Mouse (Mus musculus) midbrain, embryonic 16.5 days (tissue): Measurements from ENCODE around the gene Uvrag. TPM values are rescaled to one million over a fixed set of nuclear protein-coding genes. Genes with fewer than 3 reads are reported as not detected.
A peak's percentile ranks its signal among the peaks of the same experiment; 100 is the strongest.

Experiments used
- ATAC-seq: fragments of 200-750 bp; cut with Nextera tagmentation; 2 replicates; pipeline ENCODE4 v1.8.0; 2017; ENCODE audit warnings: moderate TSS enrichment
- H3K27ac ChIP-seq: fragments of 300-500 bp; sonication (generic); 2 replicates; pipeline ENCODE4 v1.5.1; 2014; ENCODE audit warnings: mild to moderate bottlenecking, low read length, mixed read lengths
- H3K27me3 ChIP-seq: fragments of 300-500 bp; sonication (generic); 2 replicates; pipeline ENCODE4 v1.6.1; 2014; ENCODE audit warnings: low read depth, low read length, mixed read lengths; ENCODE audit not compliant: control insufficient read depth, insufficient read depth
- H3K36me3 ChIP-seq: fragments of 300-500 bp; sonication (generic); 2 replicates; pipeline ENCODE4 v1.6.1; 2014; ENCODE audit warnings: mild to moderate bottlenecking, low read length, moderate library complexity, mixed read lengths; ENCODE audit not compliant: control insufficient read depth, insufficient read depth
- H3K4me1 ChIP-seq: fragments of 300-500 bp; sonication (generic); 2 replicates; pipeline ENCODE4 v1.6.1; 2014; ENCODE audit warnings: mild to moderate bottlenecking, low read length, mixed read lengths; ENCODE audit not compliant: control insufficient read depth, insufficient read depth
- H3K4me2 ChIP-seq: fragments of 300-500 bp; sonication (generic); 2 replicates; pipeline ENCODE4 v1.6.1; 2014; ENCODE audit warnings: mild to moderate bottlenecking, low read length, mixed read lengths
- H3K4me3 ChIP-seq: fragments of 300-500 bp; sonication (generic); 2 replicates; pipeline ENCODE4 v1.5.1; 2014; ENCODE audit warnings: low read depth, mild to moderate bottlenecking, low read length, moderate library complexity, mixed read lengths
- H3K9ac ChIP-seq: fragments of 300-500 bp; sonication (generic); 2 replicates; pipeline ENCODE4 v1.6.1; 2014; ENCODE audit warnings: low read depth, low read length, mixed read lengths
- H3K9me3 ChIP-seq: fragments of 300-500 bp; sonication (generic); replicated peaks from 2 replicates; pipeline ENCODE4 v1.6.1; 2014; ENCODE audit warnings: mild to moderate bottlenecking, low read length, mixed read lengths; ENCODE audit not compliant: control insufficient read depth, poor library complexity, severe bottlenecking
- WGBS: fragments of 180-500 bp; shearing (Covaris S2); extraction: QIAGEN DNeasy Blood & Tissue Kit; methylation state at CpG from one replicate; pipeline ENCODE4 v1.1.7; 2014; 5-methylcytosine and 5-hydroxymethylcytosine counted together
- polyA plus RNA-seq: library from polyadenylated mRNA; unstranded; fragments of >200 nt; fragmentation: Nextera tagmentation; extraction: Ambion mirVana; gene quantifications from 2 replicates; pipeline ENCODE4 v1.2.1, GENCODE M21; 2015

Uvrag gene
- polyA plus RNA-seq, 1 experiment from 2014 or later = 16.0 TPM

GRCm38 (mm10) chr7:98911276-98911675 is 229.7 kb downstream of the Uvrag start:
- Histone ChIP-seq H3K9me3 (no peaks in the 10 kb centered on the region), H3K27me3 (no peaks in the 10 kb centered on the region), H3K9ac (no peak overlapping the region), H3K27ac (no peak overlapping the region), H3K4me2 (no peak overlapping the region), H3K36me3 (no peaks in the 10 kb centered on the region), H3K4me3 (no peak overlapping the region), H3K4me1 (no peaks in the 10 kb centered on the region; the same call in 1 of the 2 replicates)
- ATAC-seq = no peak
- WGBS = 79% methylated on average over 8 of the region's 8 CpGs

- Histone ChIP-seq H3K27ac (no peak overlapping the region), H3K4me1 (no peaks in the 10 kb centered on the region; the same call in 1 of the 2 replicates), H3K4me3 (no peak overlapping the region), H3K27me3 (no peaks in the 10 kb centered on the region), H3K36me3 (no peaks in the 10 kb centered on the region), H3K9ac (no peak overlapping the region), H3K4me2 (no peak overlapping the region), H3K9me3 (no peaks in the 10 kb centered on the region)
- whole genome bisulfite sequencing = 78% methylated on average over 11 of the region's 11 CpGs
- no peak for ATAC-seq
Observed at GRCm38 (mm10) chr7:98910712-98911111, 230.2 kb downstream of the Uvrag start.

- Histone ChIP-seq H3K9ac (no peak overlapping the region), H3K27me3 (no peaks in the 10 kb centered on the region), H3K4me1 (no peaks in the 10 kb centered on the region), H3K4me3 (no peak overlapping the region), H3K4me2 (no peak overlapping the region), H3K27ac (no peak overlapping the region), H3K9me3 (no peaks in the 10 kb centered on the region), H3K36me3 (no peaks in the 10 kb centered on the region)
- ATAC-seq = no peak
- WGBS = 82% methylated on average over 11 of the region's 11 CpGs
Observed at GRCm38 (mm10) chr7:98910164-98910563, 230.8 kb downstream of the Uvrag start.

GRCm38 (mm10) chr7:98907476-98907875 is 233.5 kb downstream of the Uvrag start:
- no peaks in the 10 kb centered on the region for H3K9me3 ChIP-seq
- no peaks in the 10 kb centered on the region for H3K36me3 ChIP-seq
- H3K4me3 ChIP-seq = no peak overlapping the region
- WGBS = 56% methylated on average over 4 of the region's 4 CpGs
- no peak overlapping the region for H3K4me2 ChIP-seq
- no peaks in the 10 kb centered on the region; the same call in 1 of the 2 replicates for H3K4me1 ChIP-seq
- H3K27me3 ChIP-seq = no peaks in the 10 kb centered on the region
- ATAC-seq = no peak
- H3K9ac ChIP-seq = no peak overlapping the region
- no peak overlapping the region for H3K27ac ChIP-seq

GRCm38 (mm10) chr7:98904659-98905362 is 236.1 kb downstream of the Uvrag start:
- no peak overlapping the region for H3K4me2 ChIP-seq
- H3K9me3 ChIP-seq = no peaks in the 10 kb centered on the region
- no peaks in the 10 kb centered on the region; the same call in 1 of the 2 replicates for H3K4me1 ChIP-seq
- ATAC-seq = no peak
- no peaks in the 10 kb centered on the region for H3K36me3 ChIP-seq
- WGBS = 79% methylated on average over 21 of the region's 21 CpGs
- no peaks in the 10 kb centered on the region for H3K27me3 ChIP-seq
- H3K4me3 ChIP-seq = no peak overlapping the region
- H3K9ac ChIP-seq = no peak overlapping the region
- H3K27ac ChIP-seq = 0 out of 2 replicates have a peak overlapping the region, but pooled peaks have one; percentile 17

GRCm38 (mm10) chr7:98903884-98904283 is 237.1 kb downstream of the Uvrag start:
- ATAC-seq = no peak
- Histone ChIP-seq H3K4me1 (no peaks in the 10 kb centered on the region; the same call in 1 of the 2 replicates), H3K36me3 (no peaks in the 10 kb centered on the region), H3K4me2 (no peak overlapping the region), H3K9ac (no peak overlapping the region), H3K27ac (no peak overlapping the region), H3K27me3 (no peaks in the 10 kb centered on the region), H3K9me3 (no peaks in the 10 kb centered on the region), H3K4me3 (no peak overlapping the region)
- WGBS = 59% methylated on average over 5 of the region's 5 CpGs

GRCm38 (mm10) chr7:98901120-98901519 is 239.8 kb downstream of the Uvrag start:
- Histone ChIP-seq H3K27ac (no peak overlapping the region), H3K4me2 (no peak overlapping the region), H3K27me3 (no peaks in the 10 kb centered on the region), H3K4me1 (no peaks in the 10 kb centered on the region; the same call in 1 of the 2 replicates), H3K9me3 (no peaks in the 10 kb centered on the region), H3K9ac (no peak overlapping the region), H3K36me3 (no peaks in the 10 kb centered on the region), H3K4me3 (no peak overlapping the region)
- WGBS = 93% methylated on average over 1 of the region's 1 CpGs
- no peak for ATAC-seq

GRCm38 (mm10) chr7:98899815-98900214 is 241.1 kb downstream of the Uvrag start:
- Histone ChIP-seq H3K9me3 (no peaks in the 10 kb centered on the region), H3K36me3 (no peaks in the 10 kb centered on the region), H3K27ac (no peak overlapping the region), H3K4me3 (no peak overlapping the region), H3K4me1 (0 out of 2 replicates have a peak, but pooled peaks cover 4% of the 10 kb centered on the region), H3K27me3 (no peaks in the 10 kb centered on the region), H3K4me2 (no peak overlapping the region), H3K9ac (no peak overlapping the region)
- ATAC-seq = no peak
- 93% methylated on average over 4 of the region's 4 CpGs for WGBS

GRCm38 (mm10) chr7:98897323-98897722 is 243.6 kb downstream of the Uvrag start:
- Histone ChIP-seq H3K4me1 (0 out of 2 replicates have a peak, but pooled peaks cover 5% of the 10 kb centered on the region), H3K27ac (no peak overlapping the region), H3K4me2 (no peak overlapping the region), H3K27me3 (no peaks in the 10 kb centered on the region), H3K9me3 (no peaks in the 10 kb centered on the region), H3K36me3 (no peaks in the 10 kb centered on the region), H3K9ac (no peak overlapping the region), H3K4me3 (no peak overlapping the region)
- WGBS = 95% methylated on average over 8 of the region's 8 CpGs
- no peak for ATAC-seq
